Comparison of ENCODE assay signal across 8 mouse cellular contexts in the genomic region with DNA sequence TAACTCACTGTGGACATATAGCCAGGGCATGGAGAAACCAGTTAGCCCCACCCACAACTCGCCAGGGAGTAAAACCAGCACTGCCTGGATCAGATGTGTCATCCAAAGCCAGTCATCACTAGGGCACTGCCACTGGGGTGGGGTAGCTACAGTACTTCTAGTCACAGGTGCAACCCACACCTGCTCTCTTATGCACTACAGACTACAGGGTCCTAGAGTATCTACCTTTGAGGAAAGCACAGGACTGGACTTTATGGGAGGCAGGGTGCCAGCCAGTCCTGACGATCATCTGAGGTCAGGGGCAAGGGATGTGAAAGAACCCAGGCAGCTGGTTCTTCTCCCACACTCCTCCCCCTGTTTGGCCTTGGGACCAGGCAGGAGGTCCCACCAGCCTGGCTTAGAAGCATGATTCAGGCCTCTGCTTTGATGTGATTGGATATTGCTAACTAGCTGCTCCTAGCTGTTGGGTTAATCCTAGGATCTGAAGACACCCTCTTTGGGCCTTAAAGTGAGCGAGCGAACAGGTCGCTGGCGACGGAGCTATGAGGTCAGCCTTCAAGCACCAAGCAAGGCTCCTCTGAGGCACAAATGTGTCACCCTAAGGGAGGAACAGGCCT. TPM values are rescaled to one million over a fixed set of nuclear protein-coding genes. Genes with fewer than 3 reads are reported as not detected.
DNase-seq lines count a peak whose midpoint lies in the region; ATAC-seq and TF ChIP-seq lines count a peak whose summit lies in the region.
"Had no signal": no experiment of that assay in that cellular context is flagged by ENCODE, and none has a peak within 500 bp of the region (broad histone marks: within the 10 kb centered on the region; RNA-seq: fewer than 3 reads in every experiment).

No protein-coding gene starts in this region.

- H3K4me3 ChIP-seq in CH12.LX (replicated peaks in 1 of 3; ENCODE audit: low read depth in 2 of 3, low read length in 2 of 3, poor library complexity in 1 of 3): peak overlapping the region; percentile 51 to 76 (median 65)
- H3K4me3 ChIP-seq in hindbrain, embryonic 11.5 days (ENCODE audit: low read depth, low read length): peak overlapping the region; percentile 26
- H3K4me3 ChIP-seq in liver, embryonic 11.5 days (ENCODE audit: low read depth, low read length): peak overlapping the region; percentile 68
- H3K4me3 ChIP-seq in midbrain, postnatal 0 days (ENCODE audit: low read depth, low read length): peak overlapping the region; percentile 29

- peaks cover 34 to 69% of the 10 kb centered on the region in 2 experiments for H3K4me1 ChIP-seq in CH12.LX (ENCODE audit: control insufficient read depth in 1 of 2, insufficient read depth in 2 of 2)
- 0 out of 2 replicates have a peak, but pooled peaks cover 3% of the 10 kb centered on the region for H3K4me1 ChIP-seq in hindbrain, embryonic 11.5 days (replicated peaks; ENCODE audit: control insufficient read depth, insufficient read depth, low read length)
- H3K4me1 ChIP-seq in liver, embryonic 11.5 days (replicated peaks; ENCODE audit: control insufficient read depth, insufficient read depth, low read length): peaks cover 36% of the 10 kb centered on the region
- H3K4me1 ChIP-seq in midbrain, postnatal 0 days (ENCODE audit: insufficient read depth, low read length): peaks cover under 1% of the 10 kb centered on the region; the same call in 1 of the 2 replicates

- no peak for TF ChIP-seq POLR2A in CH12.LX (IDR thresholded peaks at IDR 0.05; ENCODE audit: low read depth, low read length)

- no peak for TF ChIP-seq EP300 in CH12.LX (IDR thresholded peaks at IDR 0.05; ENCODE audit: low read length)

- dilution Hi-C loops in CH12.LX (cut with MboI; ENCODE audit: extremely low pct_ligation_motif_present, extremely low pct_unique_long_range_greater_than_20kb, low sequenced_read_pairs): no loop called here

- H3K9me3 ChIP-seq in CH12.LX (replicated peaks; ENCODE audit: low read length): no peaks in the 10 kb centered on the region
- no peaks in the 10 kb centered on the region for H3K9me3 ChIP-seq in hindbrain, embryonic 11.5 days (ENCODE audit: control insufficient read depth, low read length)
- no peaks in the 10 kb centered on the region for H3K9me3 ChIP-seq in liver, embryonic 11.5 days (ENCODE audit: control insufficient read depth, low read length)
- H3K9me3 ChIP-seq in midbrain, postnatal 0 days (ENCODE audit: low read length): no peaks in the 10 kb centered on the region

- peaks cover 16 to 38% of the 10 kb centered on the region in 2 experiments for H3K36me3 ChIP-seq in CH12.LX (replicated peaks in 1 of 2; ENCODE audit: control insufficient read depth in 1 of 2, insufficient read depth in 1 of 2, low read length in 1 of 2)
- H3K36me3 ChIP-seq in hindbrain, embryonic 11.5 days (ENCODE audit: control insufficient read depth, insufficient read depth, low read length): no peaks in the 10 kb centered on the region
- H3K36me3 ChIP-seq in liver, embryonic 11.5 days (ENCODE audit: control insufficient read depth, insufficient read depth, low read length): peaks cover 16% of the 10 kb centered on the region
- peaks cover under 1% of the 10 kb centered on the region; the same call in 1 of the 2 replicates for H3K36me3 ChIP-seq in midbrain, postnatal 0 days (ENCODE audit: insufficient read depth, low read length)

- DNase-seq in CH12.LX (ENCODE audit: extremely low read depth): peak; percentile 38
- DNase-seq in R1 (ENCODE audit: low read depth, low spot score): peak; percentile 71
- no peak for DNase-seq in hindbrain, embryonic 11.5 days (ENCODE audit: low spot score)
- DNase-seq in liver, embryonic 11.5 days (ENCODE audit: low spot score): no peak
- DNase-seq in midbrain, postnatal 0 days (ENCODE audit: low spot score): peak; percentile 30
- no peak for DNase-seq in thymus, postnatal 0 days (ENCODE audit: low spot score)

- peak overlapping the region; percentile 59 for H3K27ac ChIP-seq in CH12.LX (ENCODE audit: insufficient read depth, low read depth)
- no peak overlapping the region for H3K27ac ChIP-seq in hindbrain, embryonic 11.5 days (ENCODE audit: low read depth, low read length)
- peak overlapping the region; percentile 67 for H3K27ac ChIP-seq in liver, embryonic 11.5 days (ENCODE audit: low read depth, low read length)
- H3K27ac ChIP-seq in midbrain, postnatal 0 days (ENCODE audit: low read depth, low read length): no peak overlapping the region

- H3K4me2 ChIP-seq in CH12.LX (ENCODE audit: insufficient read depth, low read depth, poor library complexity, severe bottlenecking): peak overlapping the region; percentile 94
- H3K4me2 ChIP-seq in hindbrain, embryonic 11.5 days (replicated peaks; ENCODE audit: low read depth, low read length): peak overlapping the region; percentile 45
- peak overlapping the region; percentile 87 for H3K4me2 ChIP-seq in liver, embryonic 11.5 days
- peak overlapping the region; percentile 48 for H3K4me2 ChIP-seq in midbrain, postnatal 0 days (ENCODE audit: low read depth, low read length, poor library complexity, severe bottlenecking)

- in situ Hi-C loops in CH12.LX (cut with MboI; ENCODE audit: low pct_ligation_motif_present, low pct_unique_long_range_greater_than_20kb, low sequenced_read_pairs): loop anchor here (5.0 kb wide), 2 partner anchors 36 to 71 kb away; no protein-coding TSS in a partner anchor

- no peak for TF ChIP-seq CTCF in CH12.LX (conservative IDR thresholded peaks at IDR 0.05 in 1 of 2, IDR thresholded peaks at IDR 0.05 in 1 of 2; ENCODE audit: low read depth in 2 of 2, low read length in 2 of 2)
- TF ChIP-seq CTCF in midbrain, postnatal 0 days (IDR thresholded peaks at IDR 0.05): no peak

- ATAC-seq in erythroid progenitor cell, adult 5-6 weeks (replicated peaks; ENCODE audit: low FRiP score, poor library complexity, severe bottlenecking): peak; percentile 59
- no peak for ATAC-seq in hindbrain, embryonic 11.5 days (ENCODE audit: low FRiP score)
- peak; percentile 10 for ATAC-seq in liver, embryonic 11.5 days (replicated peaks; ENCODE audit: low FRiP score)
- no peak for ATAC-seq in midbrain, postnatal 0 days (ENCODE audit: low FRiP score)

- H3K27me3 ChIP-seq in CH12.LX (replicated peaks): no peaks in the 10 kb centered on the region
- H3K27me3 ChIP-seq in hindbrain, embryonic 11.5 days (ENCODE audit: control insufficient read depth, insufficient read depth, low read length): no peaks in the 10 kb centered on the region
- H3K27me3 ChIP-seq in liver, embryonic 11.5 days (replicated peaks; ENCODE audit: control insufficient read depth, insufficient read depth, low read length): no peaks in the 10 kb centered on the region
- no peaks in the 10 kb centered on the region for H3K27me3 ChIP-seq in midbrain, postnatal 0 days (ENCODE audit: insufficient read depth, low read length)

- H3K9ac ChIP-seq in CH12.LX (ENCODE audit: insufficient read depth, low read depth): peak overlapping the region; percentile 82
- peak overlapping the region; percentile 58 for H3K9ac ChIP-seq in hindbrain, embryonic 11.5 days (ENCODE audit: low read depth, low read length)
- H3K9ac ChIP-seq in liver, embryonic 11.5 days (ENCODE audit: low read depth, low read length): peak overlapping the region; percentile 76
- H3K9ac ChIP-seq in midbrain, postnatal 0 days (replicated peaks; ENCODE audit: low read length, poor library complexity, severe bottlenecking): peak overlapping the region; percentile 50

- peaks cover 15% of the 10 kb centered on the region for H3K79me2 ChIP-seq in CH12.LX (replicated peaks; ENCODE audit: control insufficient read depth, extremely low read depth, insufficient read depth, poor library complexity, severe bottlenecking)

- no peak for TF ChIP-seq RAD21 in CH12.LX (IDR thresholded peaks at IDR 0.05; ENCODE audit: low read depth, low read length)

- 22% methylated on average over 7 of the region's 7 CpGs for WGBS in hindbrain, embryonic 11.5 days
- WGBS in liver, embryonic 11.5 days: 11% methylated on average over 7 of the region's 7 CpGs
- WGBS in midbrain, postnatal 0 days: 24% methylated on average over 7 of the region's 7 CpGs

RNA-seq across cellular contexts. Expression of a gene that starts 4.6 kb away (rescaled TPM):
- total RNA-seq in CH12.LX (2012; rRNA removed) (133 and 137 TPM in 2 replicates), CH12.LX (2014; rRNA removed) (84.7 and 91.0 TPM in 2 replicates)
- 95.5 and 103 TPM in 2 replicates for polyA plus RNA-seq in CH12.LX (2012; ENCODE audit: insufficient read length, low read depth)
- total RNA-seq in erythroid progenitor cell, adult 5-6 weeks (2015; ENCODE audit: low replicate concordance): 9.6 and 16.2 TPM in 2 replicates
- 3.7 and 20.5 TPM in 2 replicates for total RNA-seq in erythroid progenitor cell, adult 5-6 weeks (2017; ENCODE audit: low replicate concordance)
- 59.6 and 64.4 TPM in 2 replicates for polyA plus RNA-seq in hindbrain, embryonic 11.5 days (2014; fragmentation: Nextera tagmentation; extraction: Ambion mirVana)
- 91.2 and 93.7 TPM in 2 replicates for polyA plus RNA-seq in liver, embryonic 11.5 days (2014; fragmentation: Nextera tagmentation; extraction: Ambion mirVana)
- 39.1 and 47.1 TPM in 2 replicates for total RNA-seq in midbrain, postnatal 0 days (2014; rRNA removed)
- polyA plus RNA-seq in midbrain, postnatal 0 days (2015; fragmentation: Nextera tagmentation; extraction: Ambion mirVana): 44.2 and 46.8 TPM in 2 replicates
- polyA plus RNA-seq in thymus, postnatal 0 days (2015; fragmentation: Nextera tagmentation; extraction: Ambion mirVana): 71.2 and 72.2 TPM in 2 replicates

RNA-seq across cellular contexts. Expression of a gene that starts 25.8 kb away (rescaled TPM):
- total RNA-seq in CH12.LX (2012; rRNA removed) (82.0 and 106 TPM in 2 replicates), CH12.LX (2014; rRNA removed) (43.6 and 48.9 TPM in 2 replicates)
- 71.3 and 86.3 TPM in 2 replicates for polyA plus RNA-seq in CH12.LX (2012; ENCODE audit: insufficient read length, low read depth)
- 39.8 and 94.4 TPM in 2 replicates for total RNA-seq in erythroid progenitor cell, adult 5-6 weeks (2015; ENCODE audit: low replicate concordance)
- 40.5 and 47.2 TPM in 2 replicates for total RNA-seq in erythroid progenitor cell, adult 5-6 weeks (2017; ENCODE audit: low replicate concordance)
- polyA plus RNA-seq in hindbrain, embryonic 11.5 days (2014; fragmentation: Nextera tagmentation; extraction: Ambion mirVana): 98.0 and 99.6 TPM in 2 replicates
- 112 and 118 TPM in 2 replicates for polyA plus RNA-seq in liver, embryonic 11.5 days (2014; fragmentation: Nextera tagmentation; extraction: Ambion mirVana)
- 109 and 113 TPM in 2 replicates for total RNA-seq in midbrain, postnatal 0 days (2014; rRNA removed)
- 209 TPM in 2 replicates for polyA plus RNA-seq in midbrain, postnatal 0 days (2015; fragmentation: Nextera tagmentation; extraction: Ambion mirVana)
- 58.8 and 66.5 TPM in 2 replicates for polyA plus RNA-seq in thymus, postnatal 0 days (2015; fragmentation: Nextera tagmentation; extraction: Ambion mirVana)

RNA-seq across cellular contexts. Expression of a gene that starts 25.9 kb away (rescaled TPM):
- total RNA-seq in CH12.LX (2012; rRNA removed): 0.92 and 0.93 TPM in 2 replicates
- total RNA-seq in CH12.LX (2014; rRNA removed): 0.46 and 0.89 TPM in 2 replicates
- polyA plus RNA-seq in CH12.LX (2012; ENCODE audit: insufficient read length, low read depth): 1.0 and 1.4 TPM in 2 replicates
- 8.3 and 8.8 TPM in 2 replicates for total RNA-seq in erythroid progenitor cell, adult 5-6 weeks (2015; ENCODE audit: low replicate concordance)
- total RNA-seq in erythroid progenitor cell, adult 5-6 weeks (2017; ENCODE audit: low replicate concordance): 3.6 and 5.8 TPM in 2 replicates
- 6.2 and 7.8 TPM in 2 replicates for polyA plus RNA-seq in hindbrain, embryonic 11.5 days (2014; fragmentation: Nextera tagmentation; extraction: Ambion mirVana)
- polyA plus RNA-seq in liver, embryonic 11.5 days (2014; fragmentation: Nextera tagmentation; extraction: Ambion mirVana): 20.8 and 20.9 TPM in 2 replicates
- 11.5 and 14.9 TPM in 2 replicates for total RNA-seq in midbrain, postnatal 0 days (2014; rRNA removed)
- polyA plus RNA-seq in midbrain, postnatal 0 days (2015; fragmentation: Nextera tagmentation; extraction: Ambion mirVana): 8.6 TPM in 2 replicates
- polyA plus RNA-seq in thymus, postnatal 0 days (2015; fragmentation: Nextera tagmentation; extraction: Ambion mirVana): 2.5 and 2.9 TPM in 2 replicates

RNA-seq across cellular contexts. Expression of a gene that starts 45.8 kb away (rescaled TPM):
- total RNA-seq in CH12.LX (2012; rRNA removed) (10.6 and 12.0 TPM in 2 replicates), CH12.LX (2014; rRNA removed) (2.5 and 2.9 TPM in 2 replicates)
- 22.9 and 33.5 TPM in 2 replicates for polyA plus RNA-seq in CH12.LX (2012; ENCODE audit: insufficient read length, low read depth)
- total RNA-seq in erythroid progenitor cell, adult 5-6 weeks (2015; ENCODE audit: low replicate concordance): 278 and 380 TPM in 2 replicates
- 309 and 327 TPM in 2 replicates for total RNA-seq in erythroid progenitor cell, adult 5-6 weeks (2017; ENCODE audit: low replicate concordance)
- 65.2 and 73.5 TPM in 2 replicates for polyA plus RNA-seq in hindbrain, embryonic 11.5 days (2014; fragmentation: Nextera tagmentation; extraction: Ambion mirVana)
- polyA plus RNA-seq in liver, embryonic 11.5 days (2014; fragmentation: Nextera tagmentation; extraction: Ambion mirVana): 134 and 147 TPM in 2 replicates
- 19.6 and 23.4 TPM in 2 replicates for total RNA-seq in midbrain, postnatal 0 days (2014; rRNA removed)
- 90.9 and 91.0 TPM in 2 replicates for polyA plus RNA-seq in midbrain, postnatal 0 days (2015; fragmentation: Nextera tagmentation; extraction: Ambion mirVana)
- 25.5 and 28.8 TPM in 2 replicates for polyA plus RNA-seq in thymus, postnatal 0 days (2015; fragmentation: Nextera tagmentation; extraction: Ambion mirVana)

RNA-seq across cellular contexts. Expression of a gene that starts 45.9 kb away (rescaled TPM):
- total RNA-seq in CH12.LX (2012; rRNA removed): 0.50 and 1.1 TPM in 2 replicates
- 0.55 and 0.97 TPM in 2 replicates for total RNA-seq in CH12.LX (2014; rRNA removed)
- polyA plus RNA-seq in CH12.LX (2012; ENCODE audit: insufficient read length, low read depth): 0.85 and 0.89 TPM in 2 replicates
- total RNA-seq in erythroid progenitor cell, adult 5-6 weeks (2015; ENCODE audit: low replicate concordance): 1.8 TPM in 1 of 2 replicates, not detected in the other
- 2.2 TPM in 1 of 2 replicates, not detected in the other for total RNA-seq in erythroid progenitor cell, adult 5-6 weeks (2017; ENCODE audit: low replicate concordance)
- 2.3 and 3.3 TPM in 2 replicates for polyA plus RNA-seq in hindbrain, embryonic 11.5 days (2014; fragmentation: Nextera tagmentation; extraction: Ambion mirVana)
- polyA plus RNA-seq in liver, embryonic 11.5 days (2014; fragmentation: Nextera tagmentation; extraction: Ambion mirVana): 1.8 and 2.6 TPM in 2 replicates
- not detected in 2 replicates for total RNA-seq in midbrain, postnatal 0 days (2014; rRNA removed)
- polyA plus RNA-seq in midbrain, postnatal 0 days (2015; fragmentation: Nextera tagmentation; extraction: Ambion mirVana): 0.10 and 0.36 TPM in 2 replicates
- polyA plus RNA-seq in thymus, postnatal 0 days (2015; fragmentation: Nextera tagmentation; extraction: Ambion mirVana): 1.1 and 1.8 TPM in 2 replicates
- total RNA-seq: left cerebral cortex, adult 18-20 months had no signal

Comparison
In these comparisons a context has a peak if more than half of its experiments do, and no peak if none do; other contexts are left out.
1. DNase-seq: peak in CH12.LX (single experiment), R1 (single experiment) and midbrain, postnatal 0 days (single experiment); none in hindbrain, embryonic 11.5 days (single experiment), liver, embryonic 11.5 days (single experiment) and thymus, postnatal 0 days (single experiment).
2. H3K27ac ChIP-seq: peak in CH12.LX (single experiment) and liver, embryonic 11.5 days (single experiment); none in hindbrain, embryonic 11.5 days (single experiment) and midbrain, postnatal 0 days (single experiment).
3. ATAC-seq: peak in erythroid progenitor cell, adult 5-6 weeks (single experiment) and liver, embryonic 11.5 days (single experiment); none in hindbrain, embryonic 11.5 days (single experiment) and midbrain, postnatal 0 days (single experiment).
4. Peak in every context shown above with its lines, with median percentiles within 50 percentile points of each other: H3K4me2 ChIP-seq, H3K4me3 ChIP-seq and H3K9ac ChIP-seq.